Mouse (Mus musculus) yolk sac, embryonic 10.5 days (tissue): ENCODE data around the gene Gng3.

Source experiments
- DNase-seq: peaks from one replicate; pipeline ENCODE4 v3.0.0-alpha.2; 2017; ENCODE audit warnings: low spot score

Gng3 gene

DNA sequence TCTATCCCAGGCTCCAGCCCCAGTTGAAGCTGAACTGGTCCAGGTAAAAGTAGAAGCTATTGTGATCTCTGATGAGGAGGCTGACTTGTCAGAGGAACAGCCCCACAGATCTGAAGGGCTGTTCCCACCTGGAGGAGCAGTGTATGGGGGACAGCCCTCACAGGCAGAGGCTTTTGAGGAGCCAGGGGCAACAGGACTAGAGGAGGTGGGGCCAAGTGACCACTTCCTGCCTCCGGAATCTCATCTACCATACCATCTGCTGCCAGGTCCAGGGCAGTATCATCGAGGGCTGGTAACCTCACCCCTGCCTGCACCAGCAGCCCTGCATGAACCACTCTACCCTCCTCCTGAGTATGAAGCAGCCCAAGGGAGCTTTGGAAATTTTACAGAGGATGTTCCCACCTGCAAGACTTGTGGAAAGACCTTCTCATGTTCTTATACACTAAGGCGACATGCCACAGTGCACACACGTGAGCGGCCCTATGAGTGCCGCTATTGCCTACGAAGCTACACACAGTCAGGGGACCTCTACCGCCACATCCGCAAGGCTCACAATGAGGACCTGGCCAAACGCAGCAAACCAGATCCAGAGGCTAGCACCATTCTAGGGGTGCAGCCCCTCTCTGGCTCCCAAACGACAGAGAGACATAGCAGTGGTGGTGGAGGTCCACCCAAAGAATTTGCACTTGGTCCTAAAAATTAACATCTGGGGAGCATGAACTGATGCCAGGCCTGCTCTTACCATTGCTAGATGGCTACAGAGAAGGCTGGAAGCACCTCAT is 34.9 kb downstream of the Gng3 start:
- DNase-seq = no peak

DNA sequence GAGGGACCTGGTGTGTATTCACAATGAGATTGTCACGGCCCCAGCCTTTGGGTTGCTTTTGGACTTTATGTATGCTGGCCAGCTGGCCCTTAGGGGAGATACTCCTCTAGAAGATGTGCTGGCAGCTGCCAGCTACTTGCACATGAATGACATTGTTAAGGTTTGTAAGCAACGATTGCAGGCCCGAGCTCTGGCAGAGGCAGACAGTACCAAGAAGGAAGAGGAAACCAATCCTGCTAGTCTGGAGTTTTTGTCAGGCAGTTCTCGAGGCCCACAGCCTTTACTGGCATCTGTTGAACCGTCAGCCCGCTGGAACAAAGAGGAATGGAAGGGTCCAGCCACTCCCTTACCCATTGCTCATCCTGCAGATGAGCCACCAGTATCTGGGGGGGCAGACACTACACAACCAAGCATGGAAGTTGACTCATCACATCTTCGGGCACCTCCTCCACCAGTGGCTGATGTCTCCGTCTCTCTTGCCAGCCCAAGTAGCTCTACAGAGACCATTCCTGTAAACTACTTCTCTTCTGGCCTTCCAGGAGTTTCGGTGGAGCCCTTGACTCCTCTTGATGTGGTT is 35.7 kb downstream of the Gng3 start:
- DNase-seq = no peak

DNA sequence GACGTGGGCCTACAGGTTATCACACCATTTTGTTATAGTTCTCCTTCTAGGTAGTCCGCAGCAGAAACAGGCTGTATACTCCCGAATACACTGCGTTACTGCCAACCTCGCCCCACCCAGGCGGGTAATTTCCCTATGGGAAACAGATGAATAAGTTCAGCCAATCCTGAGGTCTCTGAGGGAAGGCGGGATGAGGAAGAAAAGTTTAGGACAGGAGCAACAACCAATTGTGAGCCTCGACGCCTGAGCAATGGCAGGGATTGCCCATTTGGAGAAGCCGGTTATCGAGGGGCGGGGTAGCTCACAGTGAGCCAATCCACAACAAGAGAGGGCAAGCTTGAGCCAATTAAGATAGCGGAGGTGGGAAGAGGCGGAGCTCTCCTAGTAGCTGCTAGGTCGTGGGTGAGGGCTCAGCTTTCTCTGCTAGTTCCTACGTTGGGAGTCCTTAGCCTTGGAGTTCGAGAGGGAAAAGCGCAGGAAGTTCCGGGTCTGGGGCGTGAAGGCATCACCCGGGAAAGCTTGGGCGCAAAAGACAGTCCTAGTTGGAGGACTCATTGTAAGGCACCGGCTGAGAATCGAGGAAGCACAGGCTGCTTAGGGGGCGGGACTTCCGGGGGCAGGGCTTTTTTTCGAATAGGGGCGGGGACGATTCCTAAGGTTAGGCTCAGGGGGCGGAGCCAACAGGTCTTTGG is 36.7 kb downstream of the Gng3 start, which contains the start of gene Zbtb3:
Gene Zbtb3, plus strand, starts transcription at position 426 of the 692 bp plus-strand sequence.
- peak; percentile 98 for DNase-seq

DNA sequence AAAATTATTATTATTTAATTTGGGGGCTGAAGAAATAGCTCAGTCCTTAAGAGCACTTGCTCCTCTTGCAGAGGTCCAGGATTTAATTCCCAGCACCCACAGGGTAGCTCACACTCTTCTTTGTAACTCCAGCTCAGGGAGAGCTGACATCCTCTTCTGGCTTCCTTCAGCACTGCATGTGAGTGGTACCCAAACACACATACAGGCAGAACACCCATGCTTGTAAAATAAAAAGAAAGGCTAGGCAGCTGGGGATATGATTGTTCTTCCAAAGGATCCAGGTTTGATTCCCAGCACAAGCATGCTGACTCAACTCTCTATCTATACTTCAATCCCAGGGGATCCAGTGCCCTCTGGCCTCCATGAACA is 40.1 kb downstream of the Gng3 start:
- DNase-seq = no peak

DNA sequence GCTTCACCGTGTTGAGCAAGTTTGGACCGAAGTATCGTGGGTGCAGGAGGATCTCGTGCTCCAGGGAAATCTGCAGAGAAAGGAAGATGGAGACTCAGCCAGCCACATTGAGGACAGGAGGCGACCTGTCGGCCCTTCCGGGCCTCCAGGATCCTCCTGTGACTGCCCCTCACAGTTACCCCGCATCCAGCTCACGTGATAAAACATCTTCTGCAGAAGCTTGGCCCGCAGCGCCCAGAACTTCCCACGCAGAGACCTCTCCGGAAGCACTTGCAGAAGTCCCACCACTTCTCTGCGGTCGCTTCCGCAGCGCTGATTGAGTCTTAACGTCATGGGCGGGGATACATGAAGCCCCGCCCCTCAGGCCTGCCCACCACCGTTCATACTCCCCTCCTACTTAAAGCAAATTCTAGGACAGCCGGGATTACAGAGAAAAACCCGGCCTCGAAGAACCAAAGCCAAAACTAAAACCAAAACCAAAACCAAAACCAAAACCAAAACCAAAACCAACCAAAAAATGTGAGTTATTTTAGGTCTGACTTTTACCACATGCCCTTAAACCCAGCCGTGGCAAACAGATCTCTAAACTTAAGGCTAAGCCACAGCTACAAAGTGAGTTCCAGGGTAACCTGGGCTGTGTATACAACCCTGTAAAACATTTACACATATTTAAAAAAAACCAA is 40.6 kb downstream of the Gng3 start, which contains the start of gene Polr2g:
Gene Polr2g, minus strand, starts transcription at position 314 of the 683 bp plus-strand sequence.
- DNase-seq = peak; percentile 91

DNA sequence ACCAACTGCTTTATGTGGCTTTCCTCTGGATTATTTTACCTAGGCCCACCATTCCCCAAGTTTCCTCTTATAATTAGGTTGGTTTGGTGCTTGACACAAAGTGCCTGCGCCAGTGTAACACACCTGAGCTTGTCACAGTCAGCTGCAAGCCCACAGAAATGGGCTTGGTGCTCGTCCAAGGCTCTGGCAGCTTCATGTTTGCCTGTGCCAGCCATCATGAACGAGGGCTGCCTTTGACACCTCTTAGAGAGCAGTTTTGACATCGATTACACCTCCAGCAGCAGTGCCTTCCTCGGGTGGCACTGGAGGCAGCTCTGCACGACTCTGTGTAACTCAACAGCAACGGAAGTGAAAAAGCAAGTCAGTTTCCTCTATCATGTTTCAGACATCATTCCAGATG is 48.8 kb downstream of the Gng3 start:
- DNase-seq = no peak

DNA sequence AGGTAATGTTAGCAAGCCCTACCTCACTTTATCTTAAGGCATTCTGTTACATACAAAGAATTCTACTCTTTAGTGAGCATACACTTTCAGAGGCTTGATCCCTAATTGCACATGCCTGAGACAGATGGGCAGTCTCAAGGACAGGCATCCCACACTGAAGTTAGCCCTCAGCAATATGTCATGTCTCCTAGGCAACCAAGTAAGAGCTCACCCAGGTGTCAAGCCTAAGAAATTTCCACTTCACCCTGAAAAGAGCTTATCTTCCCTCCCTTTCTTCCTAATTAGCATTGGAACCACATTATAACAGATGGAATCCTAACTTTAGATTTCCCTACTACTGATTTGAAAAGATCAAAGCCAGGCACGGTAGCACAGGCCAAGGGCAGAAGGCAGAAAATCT is 49.8 kb downstream of the Gng3 start:
- no peak for DNase-seq

DNA sequence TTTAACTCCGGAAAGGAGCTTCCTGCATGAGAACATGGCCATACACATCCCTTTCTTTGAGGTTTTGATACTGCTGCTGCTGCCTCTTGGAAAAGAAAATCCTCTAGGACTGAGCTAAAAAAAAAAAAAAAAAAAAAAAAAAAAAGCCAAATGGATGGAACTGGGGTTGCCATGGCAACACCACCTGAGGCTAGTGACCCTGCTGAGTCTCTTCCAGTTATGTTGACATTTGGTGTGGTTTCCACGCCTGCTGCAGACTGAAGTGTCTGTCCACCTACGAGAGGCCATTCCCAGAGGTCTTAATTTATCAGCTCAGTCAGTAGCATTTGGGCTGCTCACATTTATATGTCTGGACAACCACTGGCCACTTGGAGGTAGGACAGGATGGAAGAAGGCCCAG is 50.5 kb downstream of the Gng3 start:
- no peak for DNase-seq
